Mouse (Mus musculus) CH12F3 (cell line): ENCODE data around the gene Akt3.

ENCODE experiments used
- in situ Hi-C: fragments of 300-500 bp; cut with MboI; formaldehyde crosslinking; loops from 2 replicates; pipeline ENCODE4 v1.14.3; 2020; ENCODE audit warnings: low sequenced_read_pairs

Akt3 gene

DNA sequence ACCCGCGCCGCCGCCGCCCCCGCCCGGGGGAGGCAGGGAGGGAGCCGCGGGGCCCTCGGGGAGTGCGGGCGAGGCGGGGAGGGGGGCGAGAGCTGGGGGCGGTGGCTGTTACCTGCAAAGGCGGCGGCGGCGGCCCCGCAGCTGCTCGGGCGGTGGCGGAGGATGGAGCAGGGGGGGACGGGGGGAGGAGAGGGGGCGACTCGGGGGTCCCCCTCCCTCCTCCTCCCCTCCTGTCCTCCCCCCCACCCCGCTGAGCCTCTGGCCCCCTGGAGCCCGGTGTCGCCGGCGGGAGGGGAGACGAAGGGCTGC is at the start of gene Akt3:
Gene Akt3, minus strand, starts transcription at position 170 of the 309 bp plus-strand sequence.
- in situ Hi-C loops = no loop called here

DNA sequence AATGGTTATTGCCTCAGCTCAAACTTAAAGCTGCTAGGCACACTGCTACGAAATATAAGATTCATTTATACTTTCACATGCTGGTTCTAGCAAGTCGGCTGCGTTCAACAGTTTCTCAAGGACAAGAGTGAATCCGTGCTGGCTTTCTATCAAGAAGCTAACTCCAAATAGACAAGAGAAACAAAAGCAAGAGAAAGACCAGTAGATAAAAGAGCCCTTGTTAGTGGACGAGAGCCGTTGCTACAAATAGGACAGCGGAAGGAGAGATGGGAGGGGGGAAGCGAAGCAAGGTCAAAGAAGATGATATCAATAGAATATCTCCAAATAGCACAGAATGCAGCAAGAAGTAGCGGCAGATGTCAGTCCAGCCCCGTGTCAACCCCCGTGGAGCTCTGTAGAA is 49.5 kb upstream of the Akt3 start:
- in situ Hi-C loops = no loop called here

DNA sequence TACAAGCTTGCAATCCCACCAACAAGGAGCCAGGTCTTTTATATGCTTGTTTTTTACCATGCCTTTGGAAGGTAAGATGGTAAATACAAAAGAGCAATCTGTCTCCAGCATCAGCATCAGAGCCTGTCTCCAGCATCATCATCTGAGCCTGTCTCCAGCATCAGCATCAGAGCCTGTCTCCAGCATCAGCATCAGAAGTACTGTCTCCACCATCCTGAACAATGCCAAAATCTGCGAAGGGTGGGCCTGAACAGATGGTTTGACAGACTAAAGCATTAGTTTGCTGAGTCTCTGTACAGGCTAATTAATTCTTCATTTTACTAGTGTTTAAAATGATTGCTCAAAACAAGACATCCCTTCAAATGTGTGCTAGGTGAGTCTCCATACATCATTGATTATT is 40.2 kb upstream of the Akt3 start:
- in situ Hi-C loops = no loop called here

DNA sequence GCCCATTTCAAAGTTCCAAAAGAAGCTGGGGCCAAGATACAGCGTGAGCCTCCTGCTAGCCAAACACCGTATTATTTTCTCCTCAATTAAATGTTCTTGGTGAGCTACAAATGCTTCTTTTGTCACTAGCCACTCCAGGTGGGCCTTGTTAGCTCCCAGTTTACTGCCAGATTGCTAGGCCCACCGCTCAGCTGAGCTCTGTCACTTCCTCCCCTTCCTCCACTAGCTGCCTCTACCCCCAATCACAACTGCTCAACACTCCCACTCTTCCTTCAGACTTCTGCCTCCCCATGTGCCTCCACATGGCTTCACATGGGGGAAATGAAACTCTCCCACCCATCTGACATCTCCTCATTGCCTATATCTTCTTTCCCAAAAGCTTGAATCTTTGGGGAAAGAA is 28.8 kb upstream of the Akt3 start:
- in situ Hi-C loops = no loop called here

DNA sequence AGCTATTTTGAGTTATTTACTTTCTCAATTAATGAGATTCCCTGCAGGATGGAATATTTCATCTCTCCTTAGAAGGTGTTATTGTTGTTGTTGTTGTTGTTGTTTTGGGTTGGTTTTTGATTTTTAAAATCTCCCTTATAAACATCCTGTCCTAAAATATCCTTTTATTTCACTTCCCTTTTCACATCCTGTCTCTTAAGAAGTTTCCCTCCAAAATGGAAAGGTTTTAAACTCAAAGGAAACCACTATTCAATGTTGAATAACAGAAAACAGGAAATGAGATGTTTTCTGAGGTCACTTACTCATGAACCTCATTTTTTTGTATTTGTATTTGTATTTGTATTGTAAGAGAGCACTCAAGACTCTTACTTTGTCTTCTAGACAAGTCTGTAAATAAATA is 23.9 kb upstream of the Akt3 start:
- in situ Hi-C loops = no loop called here

DNA sequence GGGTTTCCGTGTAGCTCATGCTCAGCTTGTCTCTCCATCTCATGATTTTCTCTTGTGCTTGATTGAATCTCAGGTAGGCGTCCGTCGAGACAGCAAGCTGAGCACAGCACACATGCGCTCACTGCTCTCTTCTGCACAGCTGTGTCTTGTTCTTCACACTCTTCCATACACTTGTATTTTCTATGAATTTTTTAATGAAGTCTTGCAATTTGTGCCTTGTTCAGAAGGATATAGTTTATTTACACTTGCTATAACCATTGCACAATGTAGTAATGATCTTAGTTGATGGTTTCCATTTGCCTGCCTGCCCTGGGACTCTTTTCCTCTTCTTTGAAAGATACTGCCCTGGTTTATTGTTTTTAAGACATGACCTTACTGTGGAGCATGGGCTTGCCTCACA is 19.4 kb upstream of the Akt3 start:
- in situ Hi-C loops = no loop called here

DNA sequence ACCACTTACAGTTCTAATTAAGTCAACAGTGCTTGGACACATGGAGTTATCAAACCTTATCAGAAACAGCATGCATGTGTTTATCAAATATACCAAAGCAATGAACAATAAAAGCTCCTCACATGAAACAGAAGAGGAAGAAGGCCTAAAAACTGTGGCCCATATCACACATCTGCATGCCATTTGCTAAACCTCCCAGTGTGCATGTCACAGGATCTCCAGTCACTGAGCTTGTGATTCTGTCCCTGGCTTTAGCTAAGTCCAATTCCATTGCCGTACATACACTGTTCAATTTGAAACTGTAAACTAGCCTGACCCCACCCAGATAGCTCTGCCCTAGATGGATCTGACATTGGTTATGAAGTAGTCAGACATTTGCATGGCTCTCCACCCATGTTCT is 9.6 kb upstream of the Akt3 start:
- in situ Hi-C loops = no loop called here

DNA sequence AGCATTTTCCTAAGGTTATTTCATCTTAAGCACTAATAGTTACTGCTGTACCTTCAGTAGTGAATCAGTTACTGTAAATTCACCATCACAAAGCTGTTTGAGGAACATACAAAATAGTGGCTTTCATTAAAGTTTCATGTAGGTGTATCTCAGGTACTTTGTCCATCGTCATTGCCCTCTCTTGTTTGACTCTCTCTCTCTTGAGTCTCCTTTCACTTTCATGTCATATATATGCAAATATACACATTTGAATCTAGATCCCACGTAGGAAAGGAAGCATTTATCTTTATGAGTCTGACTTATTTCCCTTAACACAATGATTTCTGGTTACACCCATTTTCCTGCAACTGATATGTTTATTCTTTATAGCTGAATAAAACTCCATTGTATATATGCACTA is 4.9 kb upstream of the Akt3 start:
- in situ Hi-C loops = no loop called here

DNA sequence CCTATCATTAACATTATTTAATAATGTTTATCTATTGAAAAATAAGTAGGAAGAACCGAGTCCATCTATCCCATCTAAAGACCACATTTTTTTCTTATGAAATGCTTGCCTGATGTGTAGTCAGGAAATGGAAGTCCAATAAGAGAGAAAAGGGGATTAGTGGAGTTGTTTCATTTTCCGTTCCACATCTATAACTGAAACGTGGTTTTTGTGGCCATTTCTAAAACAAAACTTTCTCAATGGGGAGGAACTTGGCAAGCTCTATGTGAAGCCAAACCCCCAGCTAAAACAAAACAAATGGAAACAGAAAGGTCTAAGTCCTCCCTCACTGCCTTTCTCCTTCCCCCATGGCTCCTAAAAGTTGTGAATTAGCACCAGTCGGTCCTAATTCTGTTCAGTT is 2.8 kb upstream of the Akt3 start:
- in situ Hi-C loops = no loop called here

DNA sequence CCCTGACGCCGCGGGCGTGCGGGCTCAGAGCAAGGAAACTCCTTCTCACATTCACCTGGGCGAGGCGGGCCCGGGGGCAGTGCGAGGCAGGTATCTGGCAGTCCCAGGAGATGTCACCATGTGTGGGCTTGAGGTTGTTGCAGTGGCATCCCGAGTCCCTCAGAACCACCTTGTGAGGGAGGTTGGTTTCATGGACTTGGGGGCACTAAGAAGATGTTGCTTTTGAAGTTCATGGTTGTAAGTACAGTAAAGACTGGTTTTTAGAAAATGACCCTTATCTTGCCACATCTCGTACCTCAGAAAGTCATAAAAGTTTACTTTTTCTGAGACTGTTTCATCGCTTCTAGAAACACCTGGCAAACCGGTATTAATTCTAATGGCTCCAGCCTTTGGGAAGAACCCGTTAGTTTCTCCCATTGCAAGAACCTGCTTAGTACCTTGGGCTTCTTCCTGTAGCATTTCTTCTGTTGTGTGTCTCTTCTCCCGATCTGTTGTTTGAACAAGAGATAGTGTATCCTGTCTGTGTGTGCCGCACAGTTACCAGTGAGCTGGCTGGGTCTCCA is 1.1 kb upstream of the Akt3 start:
- in situ Hi-C loops = no loop called here

DNA sequence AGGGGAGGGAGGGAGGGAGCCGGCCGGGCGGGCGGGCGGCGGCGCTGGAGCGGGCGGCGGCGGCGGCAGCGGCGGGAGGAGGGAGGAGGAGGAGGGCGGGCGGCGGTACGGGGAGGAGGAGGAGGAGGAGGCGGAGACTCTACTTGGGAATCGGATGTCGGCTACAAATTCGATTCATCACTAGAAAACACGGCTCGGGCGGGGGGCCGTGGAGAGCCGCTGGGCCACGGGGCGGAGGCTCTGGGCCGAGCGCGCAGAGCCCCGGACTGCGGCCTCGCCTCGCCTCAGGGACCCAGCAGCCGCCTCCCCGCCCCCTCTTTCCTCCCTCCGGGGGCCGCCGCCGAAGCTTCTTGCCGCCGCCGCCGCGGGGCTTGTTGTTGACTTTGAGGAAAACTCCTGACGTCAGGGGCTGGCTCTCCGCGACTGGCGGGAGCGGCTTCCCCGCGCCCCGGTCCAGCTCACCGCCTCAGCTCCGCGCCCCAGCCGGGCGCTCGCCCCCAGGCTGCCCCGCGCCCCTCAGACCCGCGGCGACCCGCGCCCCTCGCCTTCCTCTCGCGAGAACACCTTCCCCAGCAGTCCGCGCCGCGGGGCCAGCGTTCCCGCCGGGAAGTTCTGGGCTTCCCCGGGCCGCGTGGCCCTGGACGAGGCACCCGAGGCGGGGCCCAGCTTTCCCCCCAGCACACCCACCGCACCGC is 487 bp upstream of the Akt3 start:
- in situ Hi-C loops = no loop called here

DNA sequence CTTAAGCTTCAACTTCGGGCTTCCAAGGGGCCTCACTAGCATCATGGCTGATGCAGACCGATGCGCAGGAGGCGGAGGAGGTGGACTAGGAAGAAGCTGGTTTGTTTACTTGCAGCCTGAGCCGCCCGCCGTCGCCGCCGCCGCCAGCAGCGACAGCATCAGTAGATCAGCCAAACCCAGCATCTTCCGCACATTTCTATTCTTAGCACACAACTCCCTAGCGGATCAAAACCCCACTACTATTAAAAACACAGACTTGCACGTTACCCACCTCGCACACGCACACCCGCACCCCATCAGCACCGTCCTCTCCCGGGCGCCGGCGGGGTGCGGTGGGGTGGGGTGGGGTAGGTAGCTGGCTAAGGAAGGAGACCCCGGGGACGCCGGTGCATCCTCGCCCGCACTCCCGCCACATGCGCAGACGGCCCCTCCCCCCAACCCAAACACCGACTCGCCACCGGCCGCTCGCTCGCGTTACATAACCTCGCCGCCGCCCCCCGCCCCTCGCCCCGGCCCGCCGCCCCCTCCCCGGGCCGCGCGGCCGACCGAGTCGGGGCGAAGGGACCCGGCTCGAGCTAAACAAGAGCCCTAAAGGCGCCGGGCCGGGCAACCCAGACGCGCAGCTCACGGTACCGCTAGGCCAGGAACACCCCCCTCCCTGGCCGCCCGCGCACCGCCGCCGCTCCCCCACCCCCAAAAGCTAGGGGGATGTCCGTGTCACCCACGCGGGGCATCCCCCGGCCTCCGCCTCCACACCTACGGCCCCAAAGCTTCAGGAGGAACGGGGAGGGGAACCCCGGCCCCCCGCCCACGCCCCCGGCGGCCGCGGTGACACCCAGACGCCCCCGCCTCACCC is 597 bp downstream of the Akt3 start:
- in situ Hi-C loops = no loop called here

DNA sequence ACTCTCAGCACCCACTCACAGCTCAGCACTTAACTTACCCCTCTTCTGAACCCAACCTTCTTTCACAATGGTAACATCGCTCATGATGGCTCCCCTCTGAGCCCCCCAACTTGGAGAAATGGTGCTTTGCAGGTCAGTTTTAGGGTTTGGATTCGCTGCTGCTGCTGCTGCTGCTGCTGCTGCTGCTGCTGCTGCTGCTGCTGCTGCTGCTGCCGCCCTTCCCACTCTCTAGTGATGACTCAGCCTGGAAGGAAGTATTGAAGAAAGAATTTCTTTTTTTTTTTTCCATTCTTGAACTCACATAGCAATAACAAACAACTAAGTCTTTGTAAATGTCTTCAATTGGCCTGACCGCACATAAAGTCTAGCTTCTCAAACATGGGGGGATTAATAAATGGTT is 9.4 kb downstream of the Akt3 start:
- in situ Hi-C loops = no loop called here

DNA sequence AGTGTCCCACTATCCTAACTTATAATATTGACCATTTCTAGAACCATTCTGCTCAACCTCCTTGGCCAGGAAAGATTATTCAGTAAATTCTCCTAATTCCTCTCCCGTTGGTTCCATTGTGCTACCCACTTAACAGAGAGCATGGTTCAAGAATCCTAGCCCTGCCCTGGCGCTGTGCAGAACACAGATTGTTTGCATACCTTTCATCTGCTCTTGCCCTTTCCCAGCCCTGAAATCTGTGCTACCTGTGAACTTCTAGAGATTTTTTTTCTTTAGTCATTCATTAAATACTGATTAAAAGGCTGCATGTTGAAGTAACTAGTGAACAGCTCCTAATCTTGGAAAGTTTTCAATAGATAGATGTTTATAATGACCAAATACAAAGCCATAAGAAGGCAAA is 19.6 kb downstream of the Akt3 start:
- in situ Hi-C loops = no loop called here

DNA sequence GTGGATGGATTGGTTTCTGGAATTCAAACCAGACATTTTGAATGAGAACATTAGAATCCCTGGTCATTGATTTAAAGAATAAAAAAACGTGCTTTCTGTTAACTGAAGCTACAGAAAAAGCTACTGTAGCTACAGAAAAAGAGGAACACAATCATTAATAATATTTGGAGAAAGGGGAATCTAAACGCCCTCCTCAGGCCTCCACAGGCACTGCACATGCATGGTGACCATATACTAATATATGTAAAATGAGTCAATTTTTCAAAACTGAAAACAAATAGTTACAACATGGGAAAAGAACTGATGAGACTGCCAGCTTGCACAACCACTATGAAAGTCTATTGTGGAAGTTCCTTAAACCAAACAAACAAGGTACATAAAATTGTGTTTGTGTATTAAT is 21.3 kb downstream of the Akt3 start:
- in situ Hi-C loops = no loop called here

DNA sequence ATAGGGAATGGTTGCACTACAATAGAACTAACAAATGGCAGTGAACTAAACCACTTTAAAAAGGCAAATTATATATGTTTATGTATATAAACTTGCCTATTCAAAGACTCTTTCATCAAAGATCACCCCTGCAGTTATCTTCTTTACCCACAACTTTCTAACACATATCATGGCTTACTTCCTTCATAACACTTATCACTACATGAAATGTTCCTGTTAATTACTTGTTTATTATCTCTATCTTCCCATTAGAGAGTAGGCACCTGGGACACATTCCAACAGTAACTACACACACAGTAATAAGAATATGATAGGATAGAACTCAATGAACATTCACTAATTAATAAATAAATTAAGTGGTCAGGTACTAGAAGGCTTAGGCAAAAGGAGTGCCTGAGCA is 21.8 kb downstream of the Akt3 start:
- in situ Hi-C loops = no loop called here

DNA sequence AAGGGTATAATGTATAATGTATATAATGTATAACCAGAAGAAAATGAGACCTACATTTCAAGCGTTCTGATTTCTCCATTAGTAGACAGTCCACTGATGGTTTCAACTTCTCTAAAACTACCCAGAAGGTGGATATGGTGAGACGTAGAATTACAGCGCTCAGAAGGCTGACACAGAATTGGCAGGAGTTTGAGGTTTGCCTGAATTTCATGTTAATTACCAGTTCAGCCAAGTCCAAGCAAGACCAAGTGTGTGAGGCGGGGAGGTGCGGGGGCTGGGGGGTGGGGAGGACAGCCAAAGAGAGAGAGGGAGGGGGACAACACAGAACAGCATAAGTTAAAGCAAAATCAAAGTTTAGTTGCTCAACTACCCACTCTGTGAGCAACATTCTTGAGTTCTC is 23.5 kb downstream of the Akt3 start:
- in situ Hi-C loops = no loop called here

DNA sequence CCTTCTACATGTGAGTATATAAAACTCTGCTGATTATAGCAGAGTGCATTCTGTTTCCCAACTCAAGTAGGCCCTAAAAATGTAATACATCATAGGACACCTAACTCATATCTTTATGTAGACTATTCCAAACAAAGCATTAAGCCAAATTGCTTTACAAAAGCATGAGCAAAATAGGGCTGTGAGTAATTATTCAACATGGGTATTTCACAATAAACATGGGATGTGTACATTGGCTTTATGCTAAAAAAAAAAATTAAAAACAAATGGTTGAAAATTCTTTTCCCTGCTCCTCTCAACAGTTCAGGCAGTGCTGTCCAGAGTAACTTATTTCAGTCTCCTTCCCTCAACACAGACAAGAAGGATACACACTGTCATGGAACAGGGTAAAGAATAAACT is 26.9 kb downstream of the Akt3 start:
- in situ Hi-C loops = no loop called here

DNA sequence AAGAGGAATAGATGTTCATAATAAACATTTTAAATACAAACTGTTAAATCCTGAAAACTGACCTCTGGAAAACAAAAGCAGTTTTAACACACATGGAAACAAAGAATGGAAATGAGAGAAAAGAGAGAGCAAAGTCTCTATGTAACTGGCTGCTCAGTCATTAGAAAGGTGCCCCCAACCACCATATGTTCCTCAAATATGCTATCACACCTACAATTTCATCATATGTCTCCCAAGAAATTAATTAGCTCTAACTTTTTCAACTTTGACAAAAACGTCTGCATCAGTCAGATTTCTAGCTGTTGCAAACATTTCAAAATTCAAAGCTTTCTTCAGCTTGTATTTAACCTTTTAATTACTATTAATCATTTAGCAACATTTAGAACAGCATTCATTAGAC is 59.0 kb downstream of the Akt3 start:
- in situ Hi-C loops = loop anchor here (10.0 kb wide), 1 partner anchor 486 kb away; no protein-coding TSS in a partner anchor

DNA sequence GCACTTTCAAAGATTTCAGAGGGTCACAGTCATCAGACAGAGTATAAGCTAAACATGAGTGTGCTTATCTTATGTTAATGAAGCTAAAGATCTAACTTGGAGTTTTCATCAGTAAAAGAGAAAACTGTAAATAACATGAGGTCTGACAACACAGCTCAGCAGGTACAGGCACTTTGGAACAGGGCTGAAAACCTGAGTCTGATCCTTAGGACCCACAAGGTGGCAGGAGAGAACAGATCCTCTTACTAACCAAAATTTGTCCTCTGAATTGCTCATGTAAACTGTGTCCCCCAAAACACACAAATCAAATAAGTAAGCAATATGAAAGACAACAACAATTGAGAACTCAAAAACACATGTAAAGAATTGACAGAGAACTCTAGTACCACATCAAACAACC is 62.8 kb downstream of the Akt3 start:
- in situ Hi-C loops = loop anchor here (10.0 kb wide), 1 partner anchor 490 kb away; no protein-coding TSS in a partner anchor

DNA sequence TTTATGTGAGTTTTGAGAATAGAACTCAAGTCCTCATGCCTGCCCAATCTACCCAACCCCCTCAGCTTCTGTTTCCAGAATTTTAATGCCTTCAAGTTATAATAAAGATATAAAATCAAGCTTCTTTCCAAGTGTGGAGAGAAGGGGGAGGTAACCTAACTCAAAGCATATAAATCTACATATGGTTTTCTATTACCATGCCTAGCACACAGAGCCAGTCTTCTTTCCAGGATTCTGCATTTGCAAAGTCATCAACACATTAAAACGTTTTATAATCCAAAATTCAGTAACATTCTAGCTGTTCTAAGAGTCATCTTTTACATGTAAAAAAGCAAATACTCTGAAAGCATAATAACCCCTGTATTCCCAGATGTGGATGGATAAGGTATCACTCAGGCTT is 63.7 kb downstream of the Akt3 start:
- in situ Hi-C loops = loop anchor here (10.0 kb wide), 1 partner anchor 490 kb away; no protein-coding TSS in a partner anchor

DNA sequence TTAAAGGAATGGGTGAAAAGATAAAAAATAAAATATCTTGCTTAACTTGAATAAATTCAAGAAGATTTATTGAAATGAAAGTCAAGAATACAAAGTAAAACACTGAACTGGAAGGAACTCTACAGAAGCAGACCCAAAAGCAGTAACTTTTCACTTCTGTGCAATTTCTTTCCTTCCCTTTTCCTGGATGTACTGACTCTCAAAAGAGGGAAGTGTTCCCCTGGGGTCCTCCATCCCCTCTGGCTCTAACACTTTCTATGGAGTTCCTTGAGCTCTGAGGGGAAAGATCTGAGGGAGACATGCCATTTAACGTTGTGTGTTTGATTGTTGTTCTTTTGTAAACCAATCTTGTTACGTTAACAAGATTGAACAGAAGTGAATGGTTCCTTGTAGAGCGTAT is 66.4 kb downstream of the Akt3 start:
- in situ Hi-C loops = loop anchor here (10.0 kb wide), 1 partner anchor 493 kb away; no protein-coding TSS in a partner anchor
